Mouse (Mus musculus): ENCODE measurements around the gene L3mbtl1. TPM values are rescaled to one million over a fixed set of nuclear protein-coding genes. Genes with fewer than 3 reads are reported as not detected.
A peak's percentile ranks its signal among the peaks of the same experiment; 100 is the strongest.

L3mbtl1 gene
- polyA plus RNA-seq, 1 experiment, result 0.51 TPM

- H3K27ac ChIP-seq (ENCODE audit: insufficient read depth, low read length), result no peak within 1 kb of the TSS
- no peak within 1 kb of the TSS for H3K4me3 ChIP-seq (ENCODE audit: insufficient read depth, low read length)
- H3K4me1 ChIP-seq (ENCODE audit: control insufficient read depth, insufficient read depth, low read length), result no peaks in the 10 kb centered on the region
- TF ChIP-seq POLR2A (IDR thresholded peaks at IDR 0.05; ENCODE audit: low read depth, low read length) (no peak), CTCF (IDR thresholded peaks at IDR 0.05; ENCODE audit: borderline replicate concordance, insufficient read depth, low read length) (no peak)
Measured at GRCm38 (mm10) chr2:162987218-162987617, 43.9 kb downstream of the L3mbtl1 start, which contains the start of gene Sgk2. TSS of gene Sgk2 (plus strand) at chr2:162987330.

- Histone ChIP-seq H3K4me3 (ENCODE audit: insufficient read depth, low read length) (no peak overlapping the region), H3K4me1 (ENCODE audit: control insufficient read depth, insufficient read depth, low read length) (no peaks in the 10 kb centered on the region), H3K27ac (ENCODE audit: insufficient read depth, low read length) (no peak overlapping the region)
- TF ChIP-seq CTCF (IDR thresholded peaks at IDR 0.05; ENCODE audit: borderline replicate concordance, insufficient read depth, low read length), result no peak
- TF ChIP-seq POLR2A (IDR thresholded peaks at IDR 0.05; ENCODE audit: low read depth, low read length), result no peak
Measured at GRCm38 (mm10) chr2:162988235-162988634, 45.0 kb downstream of the L3mbtl1 start.

GRCm38 (mm10) chr2:162991394-162992083, 48.3 kb downstream of the L3mbtl1 start:
- no peak overlapping the region for H3K4me3 ChIP-seq (ENCODE audit: insufficient read depth, low read length)
- no peaks in the 10 kb centered on the region for H3K4me1 ChIP-seq (ENCODE audit: control insufficient read depth, insufficient read depth, low read length)
- TF ChIP-seq CTCF (IDR thresholded peaks at IDR 0.05; ENCODE audit: borderline replicate concordance, insufficient read depth, low read length) (no peak), POLR2A (IDR thresholded peaks at IDR 0.05; ENCODE audit: low read depth, low read length) (no peak)
- no peak overlapping the region for H3K27ac ChIP-seq (ENCODE audit: insufficient read depth, low read length)

- TF ChIP-seq POLR2A (IDR thresholded peaks at IDR 0.05; ENCODE audit: low read depth, low read length), result no peak
- TF ChIP-seq CTCF (IDR thresholded peaks at IDR 0.05; ENCODE audit: borderline replicate concordance, insufficient read depth, low read length), result no peak
- H3K4me3 ChIP-seq (ENCODE audit: insufficient read depth, low read length), result no peak overlapping the region
- H3K4me1 ChIP-seq (ENCODE audit: control insufficient read depth, insufficient read depth, low read length), result no peaks in the 10 kb centered on the region
- no peak overlapping the region for H3K27ac ChIP-seq (ENCODE audit: insufficient read depth, low read length)
Measured at GRCm38 (mm10) chr2:162992084-162992437, 48.8 kb downstream of the L3mbtl1 start.

GRCm38 (mm10) chr2:162993881-162994616, 50.8 kb downstream of the L3mbtl1 start:
- Histone ChIP-seq H3K4me1 (ENCODE audit: control insufficient read depth, insufficient read depth, low read length) (no peaks in the 10 kb centered on the region), H3K27ac (ENCODE audit: insufficient read depth, low read length) (no peak overlapping the region), H3K4me3 (ENCODE audit: insufficient read depth, low read length) (no peak overlapping the region)
- TF ChIP-seq CTCF (IDR thresholded peaks at IDR 0.05; ENCODE audit: borderline replicate concordance, insufficient read depth, low read length) (no peak), POLR2A (IDR thresholded peaks at IDR 0.05; ENCODE audit: low read depth, low read length) (no peak)

GRCm38 (mm10) chr2:162998528-162999230, 55.4 kb downstream of the L3mbtl1 start:
- no peaks in the 10 kb centered on the region for H3K4me1 ChIP-seq (ENCODE audit: control insufficient read depth, insufficient read depth, low read length)
- TF ChIP-seq CTCF (IDR thresholded peaks at IDR 0.05; ENCODE audit: borderline replicate concordance, insufficient read depth, low read length) (peak; percentile 67), POLR2A (IDR thresholded peaks at IDR 0.05; ENCODE audit: low read depth, low read length) (no peak)
- H3K4me3 ChIP-seq (ENCODE audit: insufficient read depth, low read length), result no peak overlapping the region
- H3K27ac ChIP-seq (ENCODE audit: insufficient read depth, low read length), result no peak overlapping the region

GRCm38 (mm10) chr2:162999744-163000143, 56.5 kb downstream of the L3mbtl1 start:
- Histone ChIP-seq H3K27ac (ENCODE audit: insufficient read depth, low read length) (no peak overlapping the region), H3K4me3 (ENCODE audit: insufficient read depth, low read length) (no peak overlapping the region), H3K4me1 (ENCODE audit: control insufficient read depth, insufficient read depth, low read length) (no peaks in the 10 kb centered on the region)
- peak; percentile 30; the same call in 1 of the 2 replicates for TF ChIP-seq CTCF (IDR thresholded peaks at IDR 0.05; ENCODE audit: borderline replicate concordance, insufficient read depth, low read length)
- TF ChIP-seq POLR2A (IDR thresholded peaks at IDR 0.05; ENCODE audit: low read depth, low read length), result no peak

GRCm38 (mm10) chr2:163001071-163001470, 57.8 kb downstream of the L3mbtl1 start:
- Histone ChIP-seq H3K4me3 (ENCODE audit: insufficient read depth, low read length) (no peak overlapping the region), H3K4me1 (ENCODE audit: control insufficient read depth, insufficient read depth, low read length) (no peaks in the 10 kb centered on the region), H3K27ac (ENCODE audit: insufficient read depth, low read length) (no peak overlapping the region)
- TF ChIP-seq CTCF (IDR thresholded peaks at IDR 0.05; ENCODE audit: borderline replicate concordance, insufficient read depth, low read length) (no peak), POLR2A (IDR thresholded peaks at IDR 0.05; ENCODE audit: low read depth, low read length) (no peak)

GRCm38 (mm10) chr2:163007299-163007698, 64.0 kb downstream of the L3mbtl1 start:
- no peak overlapping the region for H3K4me3 ChIP-seq (ENCODE audit: insufficient read depth, low read length)
- TF ChIP-seq POLR2A (IDR thresholded peaks at IDR 0.05; ENCODE audit: low read depth, low read length), result no peak
- TF ChIP-seq CTCF (IDR thresholded peaks at IDR 0.05; ENCODE audit: borderline replicate concordance, insufficient read depth, low read length), result no peak
- H3K27ac ChIP-seq (ENCODE audit: insufficient read depth, low read length), result no peak overlapping the region
- H3K4me1 ChIP-seq (ENCODE audit: control insufficient read depth, insufficient read depth, low read length), result no peaks in the 10 kb centered on the region
